Mouse (Mus musculus) C2C12 (cell line): ENCODE data around the gene Rhbdd3. TPM values are rescaled to one million over a fixed set of nuclear protein-coding genes. Genes with fewer than 3 reads are reported as not detected.
A peak's percentile ranks its signal among the peaks of the same experiment; 100 is the strongest.

Experiments
- H3K27me3 ChIP-seq: one replicate; pipeline ENCODE4 v1.6.1; 2011; ENCODE audit not compliant: control insufficient read depth, insufficient read depth, insufficient read length
- H3K36me3 ChIP-seq: one replicate; pipeline ENCODE4 v1.6.1; 2011; ENCODE audit not compliant: control insufficient read depth, insufficient read depth
- H3K4me3 ChIP-seq: one replicate; pipeline ENCODE4 v1.5.1; 2011; ENCODE audit warnings: mild to moderate bottlenecking, control low read depth; ENCODE audit not compliant: poor library complexity, insufficient read depth, severe bottlenecking
- H3K79me2 ChIP-seq: one replicate; pipeline ENCODE4 v1.6.1; 2011; ENCODE audit not compliant: control insufficient read depth, insufficient read depth
- H3K79me3 ChIP-seq: one replicate; pipeline ENCODE4 v1.6.1; 2011; ENCODE audit warnings: low read depth, control low read depth
- H3ac ChIP-seq: one replicate; pipeline ENCODE3; 2011; ENCODE audit warnings: low read depth; ENCODE audit not compliant: control insufficient read depth, insufficient read length
- CEBPB ChIP-seq: IDR thresholded peaks from one replicate; pipeline ENCODE4 v1.6.1; 2011; ENCODE audit warnings: low read depth, mild to moderate bottlenecking, control low read depth, moderate library complexity
- CTCF ChIP-seq: IDR thresholded peaks from one replicate; pipeline ENCODE4 v1.5.1; 2011; ENCODE audit not compliant: control insufficient read depth, insufficient read depth, insufficient read length
- FOSL1 ChIP-seq: IDR thresholded peaks from one replicate; pipeline ENCODE4 v1.8.0; 2011; ENCODE audit warnings: mild to moderate bottlenecking, low read length; ENCODE audit not compliant: poor library complexity, insufficient read depth, severe bottlenecking
- MAX ChIP-seq: IDR thresholded peaks from one replicate; pipeline ENCODE4 v1.6.1; 2011; ENCODE audit warnings: mild to moderate bottlenecking, control low read depth
- MYOD1 ChIP-seq: IDR thresholded peaks from one replicate; pipeline ENCODE4 v1.6.1; 2011; ENCODE audit warnings: low read depth; ENCODE audit not compliant: control insufficient read depth, insufficient read length
- MYOG ChIP-seq: IDR thresholded peaks from one replicate; pipeline ENCODE4 v1.6.1; 2011; ENCODE audit not compliant: control insufficient read depth, insufficient read length; ENCODE audit errors: extremely low read depth
- USF1 ChIP-seq: IDR thresholded peaks from one replicate; pipeline ENCODE4 v1.6.1; 2011; ENCODE audit warnings: low read depth, mild to moderate bottlenecking, control low read depth, moderate library complexity
- polyA plus RNA-seq: library from polyadenylated mRNA; unstranded; fragments of >200 nt; fragmentation: generic; extraction: Trizol; gene quantifications from one replicate; pipeline ENCODE4 v1.2.1, GENCODE M21; 2012; ENCODE audit warnings: missing spikeins

The Rhbdd3 gene
- polyA plus RNA-seq, 1 experiment: 12.0 TPM

- H3K36me3 ChIP-seq: peaks cover 13% of the 10 kb centered on the region
- H3K79me3 ChIP-seq: no peaks in the 10 kb centered on the region
- no peak for TF ChIP-seq CEBPB
- no peak for TF ChIP-seq CTCF
- TF ChIP-seq FOSL1: no peak
- TF ChIP-seq MYOG: no peak
- TF ChIP-seq MYOD1: no peak
- no peak for TF ChIP-seq MAX
- no peak for TF ChIP-seq USF1
- no peaks in the 10 kb centered on the region for H3K27me3 ChIP-seq
- H3ac ChIP-seq: no peak overlapping the region
- no peak overlapping the region for H3K4me3 ChIP-seq
- no peaks in the 10 kb centered on the region for H3K79me2 ChIP-seq
Observed at GRCm38 (mm10) chr11:5055945-5056938, 42.5 kb upstream of the Rhbdd3 start.

- Histone ChIP-seq H3K4me3 (no peak overlapping the region), H3K79me3 (no peaks in the 10 kb centered on the region), H3K79me2 (peaks cover 2% of the 10 kb centered on the region), H3ac (no peak overlapping the region), H3K36me3 (peaks cover 13% of the 10 kb centered on the region), H3K27me3 (no peaks in the 10 kb centered on the region)
- no peak for TF ChIP-seq MYOG
- TF ChIP-seq MAX: no peak
- TF ChIP-seq MYOD1: no peak
- no peak for TF ChIP-seq CEBPB
- no peak for TF ChIP-seq FOSL1
- no peak for TF ChIP-seq USF1
- no peak for TF ChIP-seq CTCF
Observed at GRCm38 (mm10) chr11:5057064-5057463, 41.7 kb upstream of the Rhbdd3 start.

DNA sequence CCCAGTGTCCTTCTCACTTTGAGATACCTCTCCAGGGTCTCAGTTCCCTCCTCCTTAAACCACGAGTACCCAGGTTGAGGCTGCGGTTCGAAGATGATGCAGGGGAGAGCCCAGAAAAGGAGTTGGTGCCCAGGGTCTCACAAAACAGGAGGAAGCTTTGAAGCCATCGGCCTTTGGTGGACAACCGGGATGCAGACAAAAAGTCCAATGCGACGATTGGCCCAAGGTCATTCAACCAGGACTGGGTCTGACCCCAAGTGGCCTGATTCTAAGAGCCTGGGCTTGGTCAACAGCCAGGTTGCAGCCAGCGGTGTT is 41.2 kb upstream of the Rhbdd3 start:
- H3K79me2 ChIP-seq: peaks cover 6% of the 10 kb centered on the region
- no peak overlapping the region for H3ac ChIP-seq
- H3K79me3 ChIP-seq: peaks cover 1% of the 10 kb centered on the region
- H3K4me3 ChIP-seq: no peak overlapping the region
- H3K36me3 ChIP-seq: peaks cover 15% of the 10 kb centered on the region
- no peaks in the 10 kb centered on the region for H3K27me3 ChIP-seq
- TF ChIP-seq CTCF: no peak

DNA sequence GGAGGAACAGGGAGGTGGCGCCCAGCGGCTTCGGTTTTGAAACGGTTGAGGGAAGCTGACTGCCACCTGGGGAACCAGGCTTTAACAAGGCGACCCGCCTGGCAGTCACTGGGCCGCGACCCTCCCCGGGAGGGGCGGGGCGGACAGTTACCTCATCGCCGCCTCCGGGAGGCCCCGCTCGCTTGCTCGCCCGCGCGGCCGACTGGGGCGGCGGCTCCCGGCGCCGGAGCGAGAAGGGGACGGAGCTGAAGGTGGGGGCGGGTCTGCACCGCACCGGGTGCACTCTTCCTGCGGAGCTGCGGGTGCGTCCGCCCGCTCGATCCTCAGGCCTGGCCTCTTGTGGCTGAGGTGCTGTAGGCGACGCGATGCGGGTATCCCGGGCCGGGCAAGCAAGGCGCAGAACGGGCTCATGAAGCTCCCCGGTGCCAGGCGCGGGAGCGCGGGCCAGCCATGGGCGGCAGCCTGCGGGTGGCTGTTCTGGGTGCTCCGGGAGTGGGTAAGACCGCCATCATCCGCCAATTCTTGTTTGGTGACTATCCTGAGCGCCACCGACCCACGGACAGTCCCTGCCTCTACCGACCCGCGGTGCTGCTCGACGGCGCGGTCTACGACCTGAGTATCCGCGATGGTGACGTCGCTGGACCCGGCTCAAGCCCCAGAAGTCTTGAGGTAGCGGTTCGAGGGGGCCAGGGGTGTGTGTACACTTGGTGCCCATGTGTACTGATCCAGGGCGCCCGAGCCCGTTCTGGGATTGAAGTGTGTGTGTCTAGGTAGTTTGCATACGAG is 40.7 kb upstream of the Rhbdd3 start, which contains the start of gene Rasl10a:
TSS of gene Rasl10a (plus strand) at position 273 of the 786 bp plus-strand sequence.
- Histone ChIP-seq H3K79me2 (peaks cover 12% of the 10 kb centered on the region), H3K36me3 (peaks cover 16% of the 10 kb centered on the region), H3ac (peak within 1 kb of the TSS; percentile 59), H3K27me3 (no peaks in the 10 kb centered on the region), H3K4me3 (no peak within 1 kb of the TSS), H3K79me3 (peaks cover 6% of the 10 kb centered on the region)
- no peak for TF ChIP-seq MAX
- TF ChIP-seq USF1: no peak
- no peak for TF ChIP-seq MYOG
- TF ChIP-seq MYOD1: no peak
- TF ChIP-seq CEBPB: no peak
- no peak for TF ChIP-seq CTCF
- no peak for TF ChIP-seq FOSL1

DNA sequence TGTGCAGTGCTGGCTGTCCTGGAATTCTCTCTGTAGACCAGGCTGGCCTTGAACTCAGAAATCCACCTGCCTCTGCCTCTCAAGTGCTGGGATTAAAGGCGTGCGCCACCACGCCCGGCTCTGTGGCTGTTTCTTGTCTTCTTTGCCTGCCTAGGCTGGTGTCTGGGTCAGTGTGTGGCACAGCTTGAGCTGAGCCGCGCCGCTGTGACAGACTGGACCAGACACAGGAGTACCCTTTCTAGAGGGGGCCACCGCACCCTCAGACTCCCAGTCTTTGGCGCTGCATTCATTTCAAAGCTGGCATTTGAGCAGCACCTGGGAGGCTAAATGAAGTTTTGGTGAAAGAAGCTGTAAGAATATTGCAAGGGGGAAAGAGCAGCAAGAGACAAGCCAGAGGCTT is 39.9 kb upstream of the Rhbdd3 start:
- peaks cover 8% of the 10 kb centered on the region for H3K79me3 ChIP-seq
- no peak overlapping the region for H3K4me3 ChIP-seq
- no peaks in the 10 kb centered on the region for H3K27me3 ChIP-seq
- H3ac ChIP-seq: no peak overlapping the region
- peaks cover 16% of the 10 kb centered on the region for H3K36me3 ChIP-seq
- H3K79me2 ChIP-seq: peaks cover 19% of the 10 kb centered on the region
- TF ChIP-seq CTCF (no peak), USF1 (no peak), CEBPB (no peak), FOSL1 (no peak), MYOG (no peak), MYOD1 (no peak), MAX (no peak)

DNA sequence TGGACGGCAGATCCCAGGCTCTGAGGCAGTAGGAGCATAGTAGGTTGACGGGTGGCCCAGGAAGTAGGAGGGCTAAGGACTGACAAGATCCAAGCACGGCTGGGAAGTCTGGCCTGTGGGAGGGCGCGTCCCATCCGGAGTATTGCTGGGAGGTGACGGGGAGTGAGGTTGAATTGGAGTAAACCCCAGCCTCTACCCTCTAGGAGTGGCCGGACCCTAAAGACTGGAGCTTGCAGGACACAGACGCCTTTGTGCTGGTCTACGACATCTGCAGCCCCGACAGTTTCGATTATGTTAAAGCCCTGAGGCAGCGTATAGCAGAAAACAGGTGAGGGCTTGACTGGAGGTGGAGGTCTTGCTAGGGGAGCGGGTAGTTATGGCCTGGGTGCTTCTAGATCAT is 39.5 kb upstream of the Rhbdd3 start:
- no peaks in the 10 kb centered on the region for H3K27me3 ChIP-seq
- no peak overlapping the region for H3K4me3 ChIP-seq
- TF ChIP-seq CTCF (no peak), MYOD1 (no peak), MYOG (no peak), USF1 (no peak), FOSL1 (no peak), MAX (no peak), CEBPB (no peak)
- H3K79me3 ChIP-seq: peaks cover 11% of the 10 kb centered on the region
- H3K36me3 ChIP-seq: peaks cover 16% of the 10 kb centered on the region
- peaks cover 23% of the 10 kb centered on the region for H3K79me2 ChIP-seq
- H3ac ChIP-seq: no peak overlapping the region
